Mouse (Mus musculus) hindbrain, embryonic 11.5 days (tissue): ENCODE measurements around the gene Ttll5. TPM values are rescaled to one million over a fixed set of nuclear protein-coding genes. Genes with fewer than 3 reads are reported as not detected.

Experiments
- ATAC-seq: fragments of 200-750 bp; cut with Nextera tagmentation; 2 replicates; pipeline ENCODE4 v1.8.0; 2017; ENCODE audit warnings: mild to moderate bottlenecking, moderate TSS enrichment, moderate library complexity; ENCODE audit not compliant: low FRiP score
- DNase-seq: peaks from one replicate; pipeline ENCODE4 v3.0.0-alpha.2; 2015; ENCODE audit warnings: low spot score
- H3K27ac ChIP-seq: fragments of 300-500 bp; sonication (generic); 2 replicates; pipeline ENCODE4 v1.5.1; 2014; ENCODE audit warnings: mild to moderate bottlenecking, low read depth, low read length
- H3K27me3 ChIP-seq: fragments of 300-500 bp; sonication (generic); 2 replicates; pipeline ENCODE4 v1.6.1; 2014; ENCODE audit warnings: mild to moderate bottlenecking, low read length, moderate library complexity, mixed read lengths; ENCODE audit not compliant: control insufficient read depth, insufficient read depth
- H3K36me3 ChIP-seq: fragments of 300-500 bp; sonication (generic); 2 replicates; pipeline ENCODE4 v1.6.1; 2014; ENCODE audit warnings: mild to moderate bottlenecking, low read length, moderate library complexity, mixed read lengths; ENCODE audit not compliant: control insufficient read depth, insufficient read depth
- H3K4me1 ChIP-seq: fragments of 300-500 bp; sonication (generic); replicated peaks from 2 replicates; pipeline ENCODE4 v1.6.1; 2014; ENCODE audit warnings: low read length, mixed read lengths; ENCODE audit not compliant: control insufficient read depth, insufficient read depth
- H3K4me2 ChIP-seq: fragments of 300-500 bp; sonication (generic); replicated peaks from 2 replicates; pipeline ENCODE4 v1.6.1; 2014; ENCODE audit warnings: mild to moderate bottlenecking, low read depth, low read length
- H3K4me3 ChIP-seq: fragments of 300-500 bp; sonication (generic); 2 replicates; pipeline ENCODE4 v1.5.1; 2014; ENCODE audit warnings: low read depth, low read length
- H3K9ac ChIP-seq: fragments of 300-500 bp; sonication (generic); 2 replicates; pipeline ENCODE4 v1.6.1; 2014; ENCODE audit warnings: low read depth, low read length
- H3K9me3 ChIP-seq: fragments of 300-500 bp; sonication (generic); 2 replicates; pipeline ENCODE4 v1.6.1; 2016; ENCODE audit warnings: low read length; ENCODE audit not compliant: control insufficient read depth
- WGBS: fragments of 180-500 bp; shearing (Covaris S2); extraction: QIAGEN DNeasy Blood & Tissue Kit; methylation state at CpG from one replicate; pipeline ENCODE4 v1.1.7; 2014; 5-methylcytosine and 5-hydroxymethylcytosine counted together
- polyA plus RNA-seq: library from polyadenylated mRNA; unstranded; fragments of >200 nt; fragmentation: Nextera tagmentation; extraction: Ambion mirVana; gene quantifications from 2 replicates; pipeline ENCODE4 v1.2.1, GENCODE M21; 2014

Ttll5 gene
- polyA plus RNA-seq, 1 experiment from 2014 or later = 25.6 TPM

DNA sequence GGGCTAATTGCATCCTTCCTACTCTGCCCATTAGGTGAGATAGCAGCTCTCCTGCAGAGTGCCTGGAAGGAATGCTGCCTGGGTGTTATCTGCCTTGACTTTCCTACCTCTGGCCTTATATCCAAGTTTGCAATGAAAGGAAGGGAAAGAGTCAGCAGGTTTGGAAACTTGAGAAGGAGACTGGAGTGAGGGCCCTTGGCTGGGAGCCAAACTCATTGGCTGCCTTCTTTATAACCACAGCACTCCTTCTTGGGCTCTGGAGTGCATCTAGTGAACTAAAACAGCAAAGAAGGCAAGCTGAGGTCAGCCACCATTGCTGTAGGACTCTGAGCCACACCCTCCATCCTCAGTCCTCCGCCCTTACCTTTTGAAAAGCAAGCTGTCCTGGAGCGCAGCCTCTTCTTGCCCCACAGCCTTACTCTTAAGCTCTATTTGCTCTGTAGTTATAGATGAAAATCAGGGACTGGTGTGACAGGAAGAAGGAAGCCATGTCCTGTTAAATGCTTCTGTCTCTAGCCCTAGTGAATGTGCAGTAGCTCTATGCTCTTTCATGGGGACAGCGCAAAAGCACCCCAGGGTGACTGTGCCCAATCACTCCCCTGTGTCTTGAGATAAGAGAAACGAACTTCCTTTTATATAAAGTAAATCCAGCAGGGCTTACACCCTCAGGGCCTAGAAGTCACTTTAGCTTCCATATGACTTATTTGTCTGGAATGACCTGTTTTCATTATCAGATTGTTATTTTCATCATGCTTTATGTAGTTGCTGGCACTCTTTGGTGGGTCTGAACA, 198.8 kb downstream of the Ttll5 start:
- H3K4me1 ChIP-seq = no peaks in the 10 kb centered on the region

DNA sequence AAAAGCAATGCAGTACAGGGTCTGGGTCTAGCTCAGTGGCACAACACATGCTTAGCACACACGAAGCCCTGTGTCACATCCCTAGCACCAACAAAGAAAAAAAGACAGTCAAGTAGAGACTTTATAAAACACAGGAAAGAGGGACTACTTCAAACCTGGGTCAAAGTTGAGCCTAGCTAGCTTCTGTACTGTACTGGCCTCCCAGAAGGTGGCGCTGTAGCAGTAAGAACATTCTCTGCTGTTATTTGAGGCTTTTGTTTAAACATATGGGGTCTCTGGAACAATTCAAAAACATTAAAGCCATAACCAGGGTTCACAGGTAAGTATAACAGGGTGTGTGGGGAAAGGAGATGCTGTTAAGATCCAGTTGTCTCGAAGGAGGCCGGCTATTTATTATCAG, 200.0 kb downstream of the Ttll5 start:
- no peaks in the 10 kb centered on the region for H3K9me3 ChIP-seq
- H3K36me3 ChIP-seq = no peaks in the 10 kb centered on the region
- no peak overlapping the region for H3K4me3 ChIP-seq
- H3K9ac ChIP-seq = no peak overlapping the region
- no peaks in the 10 kb centered on the region for H3K4me1 ChIP-seq
- H3K27me3 ChIP-seq = no peaks in the 10 kb centered on the region
- H3K4me2 ChIP-seq = no peak overlapping the region
- no peak overlapping the region for H3K27ac ChIP-seq
- 58% methylated on average over 4 of the region's 4 CpGs for WGBS
- DNase-seq = peak; percentile 58
- no peak for ATAC-seq

More for the DNA sequence above, 198.8 kb downstream of the Ttll5 start:
- H3K36me3 ChIP-seq = no peaks in the 10 kb centered on the region
- no peak overlapping the region for H3K9ac ChIP-seq
- no peak overlapping the region for H3K27ac ChIP-seq
- H3K4me2 ChIP-seq = no peak overlapping the region
- H3K4me3 ChIP-seq = no peak overlapping the region
- H3K27me3 ChIP-seq = no peaks in the 10 kb centered on the region
- ATAC-seq = no peak
- no peaks in the 10 kb centered on the region for H3K9me3 ChIP-seq
- peak; percentile 13 for DNase-seq
- 87% methylated on average over 4 of the region's 4 CpGs for WGBS

DNA sequence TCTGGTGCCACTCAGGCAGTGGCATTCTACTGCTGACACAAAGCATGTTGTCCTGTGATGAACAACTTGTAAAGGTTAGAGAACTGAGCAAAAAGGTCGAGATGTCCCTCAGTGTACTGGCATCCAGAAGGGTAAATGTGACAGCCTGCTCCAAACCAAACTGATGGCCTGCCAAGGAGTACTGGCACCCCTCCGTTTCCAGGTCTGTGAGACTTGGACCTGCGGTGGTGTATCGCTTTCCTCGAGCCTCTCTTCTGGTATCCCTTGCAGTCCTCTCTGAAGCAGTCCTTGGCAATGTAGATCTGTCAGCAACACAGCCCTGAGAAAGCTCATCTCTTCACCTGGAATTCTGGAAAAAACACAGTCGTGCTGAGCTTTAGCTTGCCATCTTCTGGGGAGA, 201.0 kb downstream of the Ttll5 start:
- H3K9ac ChIP-seq = no peak overlapping the region
- no peak overlapping the region for H3K4me2 ChIP-seq
- no peak for DNase-seq
- 87% methylated on average over 6 of the region's 6 CpGs for WGBS
- H3K27me3 ChIP-seq = no peaks in the 10 kb centered on the region
- H3K36me3 ChIP-seq = no peaks in the 10 kb centered on the region
- H3K4me1 ChIP-seq = no peaks in the 10 kb centered on the region
- no peaks in the 10 kb centered on the region for H3K9me3 ChIP-seq
- ATAC-seq = no peak
- no peak overlapping the region for H3K4me3 ChIP-seq
- H3K27ac ChIP-seq = no peak overlapping the region

GRCm38 (mm10) chr12:86027000-86027399, 202.5 kb downstream of the Ttll5 start:
- H3K27ac ChIP-seq = no peak overlapping the region
- no peaks in the 10 kb centered on the region for H3K9me3 ChIP-seq
- DNase-seq (peak; percentile 15), ATAC-seq (no peak)
- H3K4me2 ChIP-seq = no peak overlapping the region
- no peak overlapping the region for H3K9ac ChIP-seq
- no peaks in the 10 kb centered on the region for H3K36me3 ChIP-seq
- whole genome bisulfite sequencing = 81% methylated on average over 5 of the region's 5 CpGs
- no peaks in the 10 kb centered on the region for H3K4me1 ChIP-seq
- no peak overlapping the region for H3K4me3 ChIP-seq
- H3K27me3 ChIP-seq = no peaks in the 10 kb centered on the region

- H3K4me1 ChIP-seq = no peaks in the 10 kb centered on the region
- no peaks in the 10 kb centered on the region for H3K27me3 ChIP-seq
- no peak overlapping the region for H3K4me2 ChIP-seq
- no peaks in the 10 kb centered on the region for H3K9me3 ChIP-seq
- DNase-seq = no peak
- WGBS = 68% methylated on average over 1 of the region's 1 CpGs
- no peak overlapping the region for H3K27ac ChIP-seq
- H3K36me3 ChIP-seq = no peaks in the 10 kb centered on the region
- ATAC-seq = no peak
- no peak overlapping the region for H3K9ac ChIP-seq
- no peak overlapping the region for H3K4me3 ChIP-seq
These were observed 203.3 kb downstream of the Ttll5 start for GRCm38 (mm10) chr12:86027747-86028146.

- WGBS = 84% methylated on average over 5 of the region's 5 CpGs
- no peak for DNase-seq
- no peaks in the 10 kb centered on the region for H3K36me3 ChIP-seq
- no peak overlapping the region for H3K4me2 ChIP-seq
- no peak for ATAC-seq
- H3K4me1 ChIP-seq = no peaks in the 10 kb centered on the region
- H3K27ac ChIP-seq = no peak overlapping the region
- no peaks in the 10 kb centered on the region for H3K9me3 ChIP-seq
- no peaks in the 10 kb centered on the region for H3K27me3 ChIP-seq
- H3K4me3 ChIP-seq = no peak overlapping the region
- H3K9ac ChIP-seq = no peak overlapping the region
These were observed 206.5 kb downstream of the Ttll5 start for GRCm38 (mm10) chr12:86030932-86031331.

DNA sequence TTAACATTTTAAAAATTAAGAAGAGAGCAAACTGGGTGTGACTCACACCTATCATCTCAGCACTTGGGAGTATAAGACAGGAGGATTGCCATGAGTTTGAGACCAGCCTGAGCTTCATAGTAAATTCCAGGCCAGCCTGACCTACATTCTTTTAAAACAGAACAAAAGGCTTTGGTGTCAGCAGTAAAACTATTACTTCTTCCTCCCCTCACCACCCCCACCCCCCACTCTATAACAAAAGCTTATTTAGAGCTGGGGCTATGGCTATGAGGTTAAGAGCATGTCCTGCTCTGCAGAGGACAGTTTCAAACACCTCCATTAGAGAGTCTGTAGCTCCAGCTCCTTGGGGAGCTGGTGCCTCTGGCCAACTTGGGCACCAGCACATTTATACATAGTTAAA, 211.1 kb downstream of the Ttll5 start:
- no peak overlapping the region for H3K4me2 ChIP-seq
- DNase-seq (no peak), ATAC-seq (no peak)
- no peaks in the 10 kb centered on the region for H3K36me3 ChIP-seq
- H3K4me3 ChIP-seq = no peak overlapping the region
- H3K4me1 ChIP-seq = 0 out of 2 replicates have a peak, but pooled peaks cover 2% of the 10 kb centered on the region
- H3K27me3 ChIP-seq = no peaks in the 10 kb centered on the region
- H3K27ac ChIP-seq = no peak overlapping the region
- no peaks in the 10 kb centered on the region for H3K9me3 ChIP-seq
- no peak overlapping the region for H3K9ac ChIP-seq

DNA sequence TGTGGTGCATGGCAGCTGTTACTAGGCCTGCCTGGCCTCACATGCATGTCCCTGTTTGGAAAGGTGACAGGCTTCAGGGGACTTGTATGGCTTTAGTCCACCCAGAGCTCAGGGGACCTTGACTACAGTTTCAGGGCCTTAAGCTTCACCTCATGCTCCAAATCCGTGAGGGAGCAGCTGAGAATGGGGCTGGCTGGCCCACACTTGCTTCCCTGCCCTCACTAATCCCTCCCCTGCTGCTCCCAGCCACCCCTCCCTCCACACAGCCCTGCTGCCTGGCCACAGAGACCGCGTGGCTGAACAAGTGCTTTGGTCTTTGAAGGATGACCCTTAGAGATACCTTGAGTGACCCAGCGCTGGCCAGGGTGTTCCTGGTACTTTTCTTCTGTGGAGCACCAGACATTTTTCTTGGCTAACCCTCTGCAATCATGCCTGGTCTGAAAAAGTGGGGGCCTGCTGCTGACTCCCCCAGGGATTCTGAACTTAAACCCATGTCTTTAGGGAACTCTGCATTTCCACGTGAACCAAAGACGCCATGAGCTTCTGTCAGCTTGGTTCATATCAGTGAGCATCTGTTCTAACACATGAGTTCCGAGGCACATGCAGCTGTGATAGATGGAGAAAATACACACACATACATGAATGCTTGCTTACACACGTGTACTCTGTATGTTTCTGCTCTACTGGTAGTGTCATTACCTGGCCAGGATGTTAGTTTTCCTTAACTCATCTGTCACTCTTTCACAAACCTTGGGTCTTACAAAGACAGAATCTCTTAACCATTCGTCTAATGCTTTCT, 212.1 kb downstream of the Ttll5 start:
- ATAC-seq (0 out of 2 replicates have a peak, but pooled peaks have one; percentile 17), DNase-seq (no peak)
- H3K36me3 ChIP-seq = no peaks in the 10 kb centered on the region
- 51% methylated on average over 9 of the region's 9 CpGs for WGBS
- 0 out of 2 replicates have a peak, but pooled peaks cover 2% of the 10 kb centered on the region for H3K4me1 ChIP-seq
- no peak overlapping the region for H3K27ac ChIP-seq
- no peak overlapping the region for H3K9ac ChIP-seq
- no peaks in the 10 kb centered on the region for H3K9me3 ChIP-seq
- H3K27me3 ChIP-seq = no peaks in the 10 kb centered on the region
- H3K4me3 ChIP-seq = no peak overlapping the region
- H3K4me2 ChIP-seq = no peak overlapping the region
